Mouse (Mus musculus) duodenum, adult 2 months (tissue): ENCODE results near the gene Gca. TPM values are rescaled to one million over a fixed set of nuclear protein-coding genes. Genes with fewer than 3 reads are reported as not detected.

Experiments used
- polyA plus RNA-seq: library from polyadenylated mRNA; depleted of rRNA; stranded (reverse); fragments of >200 nt; gene quantifications from 2 replicates; pipeline ENCODE4 v1.2.3, GENCODE M21; 2012; ENCODE audit warnings: low replicate concordance; rRNA removed

The Gca gene
- polyA plus RNA-seq = 1.2 and 1.9 TPM in 2 replicates

GRCm38 (mm10) chr2:62664135-62664670 lies at the start of gene Gca:
TSS of gene Gca (plus strand) at chr2:62664285.

GRCm38 (mm10) chr2:62646014-62646645 lies 18.0 kb upstream of the Gca start, which contains the start of gene Ifih1:
TSS of gene Ifih1 (minus strand) at chr2:62646255.

Other genes starting within 250 kb of the Gca start
- 7.3 and 8.8 TPM in 2 replicates for gene Gcg, start 180.6 kb upstream of the Gca start, polyA plus RNA-seq
- 0.12 and 0.36 TPM in 2 replicates for gene Fap, start 90.2 kb upstream of the Gca start, polyA plus RNA-seq
- gene Ifih1, start 18.0 kb upstream of the Gca start, polyA plus RNA-seq = 10.8 and 12.6 TPM in 2 replicates